Mouse (Mus musculus): ENCODE data around the gene Cdx2.

The Cdx2 gene

DNA sequence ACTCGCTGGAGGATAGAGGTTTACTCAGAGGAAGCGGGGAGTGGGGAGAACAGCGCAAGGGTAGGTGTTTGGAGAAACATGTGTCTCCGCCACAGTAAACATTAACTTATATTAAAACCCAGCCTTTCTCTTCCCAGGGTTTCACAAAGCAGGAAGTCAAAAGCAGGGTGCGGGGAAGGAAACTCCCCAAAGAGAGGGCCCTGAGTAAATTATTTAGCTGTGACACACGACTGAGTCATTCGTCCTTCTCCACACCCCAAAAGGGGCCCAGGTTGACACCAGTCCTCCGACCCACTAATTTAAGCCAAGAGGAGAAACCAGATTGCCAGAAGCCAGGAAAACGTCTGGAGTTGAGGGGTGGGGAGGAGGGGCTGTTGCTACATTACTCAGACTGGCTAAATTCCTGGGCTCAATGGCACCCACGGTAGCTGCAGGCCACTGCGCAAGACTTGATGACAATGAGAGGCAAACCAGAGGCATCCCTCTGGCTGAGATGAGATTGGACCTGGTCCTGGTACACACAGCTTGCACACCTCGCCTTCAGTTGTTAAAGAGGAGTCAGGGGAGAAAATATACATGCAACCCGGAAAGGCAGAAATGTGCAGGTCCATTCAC lies 14.5 kb downstream of the Cdx2 start:
- no peak for DNase-seq

DNA sequence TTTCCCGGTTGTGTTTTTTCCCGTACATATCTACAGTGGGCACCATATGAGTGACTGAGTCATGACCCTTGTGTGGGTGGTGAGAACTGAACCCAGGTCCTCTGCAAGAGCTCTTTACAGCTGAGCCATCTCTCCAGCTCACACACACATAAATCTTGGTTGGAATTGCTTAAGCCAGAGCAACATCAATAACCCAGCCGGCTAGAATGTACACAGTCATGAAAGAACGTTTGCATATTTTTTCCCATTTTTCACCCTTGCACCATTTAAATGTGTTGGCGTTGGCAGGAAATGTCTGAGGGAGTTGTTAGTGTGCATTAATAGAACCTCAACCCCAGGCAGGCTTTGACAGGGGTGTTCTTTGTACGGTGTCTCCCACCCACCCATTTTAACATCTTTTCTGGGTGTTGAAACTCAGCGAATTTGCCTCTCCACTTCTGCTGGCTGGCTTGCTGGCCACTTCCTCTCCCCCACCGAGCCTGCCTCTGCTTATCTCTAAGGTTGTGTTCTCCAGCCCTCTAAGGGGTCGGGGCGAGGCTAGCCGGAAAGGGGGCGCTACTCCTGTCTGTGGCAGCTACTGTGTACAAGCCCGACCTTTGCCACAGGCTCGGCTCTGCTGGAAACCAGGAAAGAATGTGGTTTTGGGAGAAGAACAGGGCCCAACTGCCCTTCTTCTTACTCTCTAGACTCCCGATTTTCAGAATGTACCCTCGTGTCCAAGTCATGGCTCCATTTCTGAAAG lies 15.1 kb downstream of the Cdx2 start:
- no peak for DNase-seq

DNA sequence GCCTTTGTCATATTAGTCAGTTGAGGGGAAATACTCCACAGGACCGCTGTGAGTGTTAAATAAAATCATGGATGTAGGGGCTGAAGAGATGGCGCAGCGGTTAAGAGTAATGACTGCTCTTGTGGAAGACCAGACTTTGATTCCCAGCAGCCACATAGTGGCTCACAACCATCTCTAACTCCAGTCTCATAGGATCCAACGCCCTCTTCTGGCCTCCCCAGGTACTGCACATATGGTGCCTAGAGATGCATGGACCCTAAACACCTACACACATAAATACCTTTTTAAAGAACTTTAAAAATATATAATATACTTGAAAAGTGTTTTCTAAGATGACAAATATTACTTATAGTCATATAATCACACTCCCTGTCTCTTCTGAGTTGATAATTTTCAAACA lies 22.7 kb downstream of the Cdx2 start:
- DNase-seq: no peak

DNA sequence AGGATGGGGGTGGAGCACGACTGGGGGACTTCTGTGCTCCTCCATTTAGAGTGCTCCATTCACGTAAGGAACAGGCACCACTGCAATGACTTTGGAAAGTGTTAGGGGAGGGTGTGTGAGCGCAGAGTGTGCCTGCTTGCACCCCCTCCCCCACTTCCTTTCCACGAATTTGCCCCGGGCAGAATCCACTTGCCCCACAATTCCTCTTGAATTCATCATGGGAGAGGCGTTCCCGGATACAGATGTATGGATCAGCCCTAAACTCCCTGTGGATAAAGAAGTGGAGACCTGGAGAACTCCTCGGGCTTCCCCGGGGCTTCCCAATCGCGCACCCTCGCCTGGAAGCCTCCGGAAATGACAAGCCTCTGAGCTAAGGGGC lies 29.5 kb downstream of the Cdx2 start:
- no peak for DNase-seq

DNA sequence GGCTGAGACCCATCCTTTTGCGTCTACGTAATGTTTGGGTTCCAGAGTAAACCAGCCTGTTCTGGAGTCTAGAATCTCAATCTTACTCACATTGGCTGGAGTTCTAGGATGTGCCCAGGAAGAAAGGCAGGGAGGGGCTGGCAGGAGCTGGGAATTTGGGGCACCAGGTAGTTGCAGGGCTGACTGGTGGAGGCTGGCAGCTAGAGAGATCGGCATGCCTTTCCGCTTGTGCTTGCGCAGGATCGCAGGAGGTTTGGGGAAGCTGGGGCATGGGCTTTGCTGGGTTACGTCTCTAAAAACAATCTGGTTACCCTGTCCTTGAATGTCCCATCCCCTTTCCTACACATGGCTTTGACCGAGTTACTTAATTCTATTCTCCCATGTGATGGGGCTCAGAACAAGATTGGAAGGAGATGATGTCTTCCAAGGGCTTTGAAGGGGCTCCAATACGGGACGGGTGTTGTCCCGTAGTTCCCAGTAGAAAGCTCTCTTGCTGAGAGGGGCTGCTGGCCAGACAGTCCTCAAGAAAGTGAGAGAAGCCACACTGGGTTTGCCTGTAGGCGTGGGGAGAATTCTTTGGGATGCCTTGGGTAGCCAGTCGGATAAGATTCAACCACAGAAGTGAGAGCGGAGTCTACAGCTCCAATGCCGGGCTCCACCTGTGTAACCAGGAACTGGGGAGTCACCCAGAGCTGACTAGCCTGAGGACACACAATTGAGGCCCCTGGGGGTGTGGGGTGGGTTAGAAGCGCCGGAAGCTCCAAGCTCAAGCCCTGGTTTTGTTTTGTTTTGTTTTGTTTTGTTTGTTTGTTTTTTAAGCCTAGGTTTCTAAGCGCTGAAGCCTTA lies 30.1 kb downstream of the Cdx2 start:
- DNase-seq: no peak

DNA sequence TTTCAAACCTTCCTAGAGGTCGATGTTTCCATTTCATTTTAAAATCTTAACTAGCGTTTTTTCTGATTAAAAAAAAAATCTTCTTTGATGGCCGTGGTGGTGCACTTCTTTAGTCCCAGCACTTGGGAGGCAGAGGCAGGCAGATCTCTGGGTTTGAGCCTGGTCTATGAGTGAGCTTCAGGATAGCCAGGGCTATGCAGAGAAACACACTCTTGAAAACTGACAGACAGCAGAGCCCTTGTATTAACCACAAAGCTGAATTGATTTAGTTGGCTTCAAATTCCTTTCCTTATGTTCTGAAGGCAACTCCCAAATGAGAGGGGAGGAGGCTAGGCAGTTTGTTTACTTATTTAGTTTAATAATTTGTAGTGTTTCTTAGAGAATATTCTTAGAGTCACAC lies 31.3 kb downstream of the Cdx2 start:
- DNase-seq: no peak

DNA sequence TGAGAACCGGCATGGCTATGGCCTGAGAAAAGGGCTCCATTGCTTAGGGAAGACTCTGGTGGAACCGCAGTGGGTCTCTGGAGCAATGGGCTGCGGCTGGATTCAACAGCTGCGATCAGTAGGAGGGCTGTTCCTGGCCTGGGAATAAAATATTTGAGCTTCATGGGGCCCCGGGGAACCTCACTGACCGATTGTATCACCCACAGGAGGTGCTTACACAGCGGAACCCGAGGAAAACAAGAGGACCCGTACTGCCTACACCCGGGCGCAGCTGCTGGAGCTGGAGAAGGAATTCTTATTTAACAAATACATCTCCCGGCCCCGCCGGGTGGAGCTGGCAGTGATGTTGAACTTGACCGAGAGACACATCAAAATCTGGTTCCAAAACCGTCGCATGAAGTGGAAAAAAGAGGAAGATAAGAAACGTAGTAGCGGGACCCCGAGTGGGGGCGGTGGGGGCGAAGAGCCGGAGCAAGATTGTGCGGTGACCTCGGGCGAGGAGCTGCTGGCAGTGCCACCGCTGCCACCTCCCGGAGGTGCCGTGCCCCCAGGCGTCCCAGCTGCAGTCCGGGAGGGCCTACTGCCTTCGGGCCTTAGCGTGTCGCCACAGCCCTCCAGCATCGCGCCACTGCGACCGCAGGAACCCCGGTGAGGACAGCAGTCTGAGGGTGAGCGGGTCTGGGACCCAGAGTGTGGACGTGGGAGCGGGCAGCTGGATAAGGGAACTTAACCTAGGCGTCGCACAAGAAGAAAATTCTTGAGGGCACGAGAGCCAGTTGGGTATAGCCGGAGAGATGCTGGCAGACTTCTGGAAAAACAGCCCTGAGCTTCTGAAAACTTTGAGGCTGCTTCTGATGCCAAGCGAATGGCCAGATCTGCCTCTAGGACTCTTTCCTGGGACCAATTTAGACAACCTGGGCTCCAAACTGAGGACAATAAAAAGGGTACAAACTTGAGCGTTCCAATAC lies 32.6 kb downstream of the Cdx2 start:
- DNase-seq: no peak

DNA sequence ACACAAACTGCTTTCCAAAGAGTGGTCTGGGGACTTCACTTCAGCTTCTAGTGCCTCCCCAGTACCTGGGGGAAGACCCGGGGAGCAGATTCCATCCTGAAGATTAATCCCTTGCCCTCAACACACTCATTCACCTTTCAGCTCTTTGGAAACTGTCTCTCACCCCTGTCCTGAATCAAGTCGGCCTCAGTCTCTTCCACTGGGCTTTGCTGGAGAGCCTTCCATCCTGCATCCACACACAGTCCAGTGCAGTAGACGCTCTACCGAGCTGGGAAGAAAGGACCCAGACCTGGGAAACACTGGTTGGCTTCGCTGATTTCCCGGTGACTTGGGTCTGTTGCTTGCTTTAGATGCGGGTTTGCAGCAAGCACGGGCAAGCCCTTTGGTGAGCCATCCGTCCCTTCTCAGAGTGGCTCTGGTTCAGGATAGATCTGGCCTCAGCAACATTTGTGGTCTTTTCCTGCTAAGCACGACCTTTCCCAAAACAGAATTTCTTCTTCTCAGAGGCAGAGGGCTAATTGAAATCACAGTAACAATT lies 34.2 kb downstream of the Cdx2 start:
- DNase-seq: no peak

DNA sequence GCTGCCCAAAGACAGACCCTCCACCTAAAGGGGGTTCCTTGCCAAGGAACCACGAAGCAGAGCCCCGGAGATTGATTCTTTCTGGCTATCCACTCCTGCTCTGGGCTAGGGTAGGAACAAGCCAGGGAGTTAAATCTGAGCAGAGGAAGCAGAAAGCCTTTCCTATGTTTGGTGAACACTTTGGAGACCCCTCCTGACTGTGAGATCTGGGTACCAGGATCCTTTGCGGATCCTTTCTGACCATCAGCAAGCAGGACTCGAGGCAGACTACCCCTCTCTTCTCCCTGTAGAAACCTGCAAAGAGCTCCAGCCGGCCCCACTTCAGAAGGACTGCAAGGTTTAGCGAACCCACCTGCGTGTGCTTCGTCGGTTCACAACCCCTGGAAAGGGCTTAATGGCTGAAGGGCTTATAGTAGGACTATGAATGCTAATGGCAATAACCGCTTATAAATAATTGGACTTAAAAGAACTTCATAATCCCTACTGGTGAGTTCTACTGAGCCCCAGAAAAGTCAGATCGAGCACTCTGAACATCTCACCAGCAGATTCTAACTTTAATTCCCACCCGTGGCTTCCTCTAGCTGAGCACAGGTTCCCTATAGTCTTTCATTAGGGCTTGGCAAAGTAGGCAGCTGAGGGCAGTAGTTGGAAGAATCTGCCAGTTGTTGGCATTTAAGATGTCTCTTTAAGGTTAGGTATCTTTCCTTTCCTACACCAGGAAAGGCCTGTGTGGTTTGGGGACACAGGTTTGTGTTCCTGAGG lies 34.8 kb downstream of the Cdx2 start:
- DNase-seq: no peak

DNA sequence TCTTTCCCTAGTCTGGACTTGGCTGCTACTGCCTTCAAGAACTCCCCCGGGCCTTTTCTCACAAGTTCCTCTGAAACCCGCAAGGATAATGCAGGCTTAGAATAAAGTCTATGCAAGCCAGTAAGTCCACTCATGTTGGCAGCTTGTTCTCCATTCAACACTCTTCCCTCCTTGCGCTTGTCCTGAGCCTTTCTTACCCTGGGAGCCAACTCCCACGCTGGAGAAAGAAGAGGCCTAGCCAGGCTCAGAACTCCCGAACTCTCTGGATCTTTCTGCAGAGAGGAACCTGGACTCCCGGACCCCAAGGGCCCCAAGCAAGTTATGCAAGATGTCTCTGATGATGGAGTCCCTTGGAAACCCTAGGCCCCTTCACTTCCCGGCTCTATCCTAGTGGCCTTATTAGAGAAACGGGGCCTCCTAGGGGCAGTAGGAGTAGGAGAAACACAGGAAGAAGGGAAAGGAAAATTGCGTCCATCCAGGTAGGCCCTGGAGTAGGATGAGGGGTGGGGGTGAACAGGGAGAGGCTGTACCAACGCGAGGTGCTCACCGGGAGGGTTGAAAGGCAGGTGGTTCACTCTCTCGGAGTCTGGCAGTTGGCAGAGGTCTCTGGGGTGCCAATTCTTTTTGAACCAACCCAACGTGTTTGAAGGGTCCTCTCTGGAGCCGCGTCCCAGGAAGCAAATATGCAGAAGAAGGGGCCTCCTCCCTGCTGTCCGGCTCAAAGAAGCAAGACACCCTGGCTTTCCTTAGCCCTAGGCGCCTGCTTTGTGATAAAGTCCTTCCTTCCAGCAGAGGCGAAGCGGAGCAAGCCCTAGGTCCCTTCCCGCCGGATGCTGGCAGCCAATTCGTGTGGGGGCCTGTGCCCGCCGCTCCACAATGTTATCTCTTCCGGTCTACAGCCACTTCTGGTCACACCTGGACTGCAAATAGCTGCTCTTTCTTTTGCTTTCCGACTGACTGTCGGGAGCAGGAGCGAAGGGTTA lies 36.1 kb downstream of the Cdx2 start:
- no peak for DNase-seq

DNA sequence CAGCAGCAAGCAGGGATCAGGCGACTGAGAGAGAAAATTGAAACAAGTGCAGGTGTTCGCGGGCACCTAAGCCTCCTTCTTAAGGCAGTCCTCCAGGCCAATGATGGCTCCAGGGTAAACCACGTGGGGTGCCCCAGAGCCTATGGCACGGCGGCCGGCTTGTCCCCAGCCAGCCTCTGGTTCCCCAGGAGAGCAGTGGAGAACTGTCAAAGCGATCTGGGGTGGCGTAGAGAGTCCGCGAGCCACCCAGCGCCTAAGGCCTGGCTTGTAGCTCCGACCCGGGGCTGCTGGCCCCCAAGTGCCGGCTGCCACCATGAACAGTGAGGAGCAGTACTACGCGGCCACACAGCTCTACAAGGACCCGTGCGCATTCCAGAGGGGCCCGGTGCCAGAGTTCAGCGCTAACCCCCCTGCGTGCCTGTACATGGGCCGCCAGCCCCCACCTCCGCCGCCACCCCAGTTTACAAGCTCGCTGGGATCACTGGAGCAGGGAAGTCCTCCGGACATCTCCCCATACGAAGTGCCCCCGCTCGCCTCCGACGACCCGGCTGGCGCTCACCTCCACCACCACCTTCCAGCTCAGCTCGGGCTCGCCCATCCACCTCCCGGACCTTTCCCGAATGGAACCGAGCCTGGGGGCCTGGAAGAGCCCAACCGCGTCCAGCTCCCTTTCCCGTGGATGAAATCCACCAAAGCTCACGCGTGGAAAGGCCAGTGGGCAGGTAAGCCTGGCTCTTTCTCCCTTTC lies 37.0 kb downstream of the Cdx2 start, which contains the start of gene Pdx1:
Gene Pdx1, plus strand, starts transcription at position 34 of the 747 bp plus-strand sequence.
- no peak for DNase-seq

DNA sequence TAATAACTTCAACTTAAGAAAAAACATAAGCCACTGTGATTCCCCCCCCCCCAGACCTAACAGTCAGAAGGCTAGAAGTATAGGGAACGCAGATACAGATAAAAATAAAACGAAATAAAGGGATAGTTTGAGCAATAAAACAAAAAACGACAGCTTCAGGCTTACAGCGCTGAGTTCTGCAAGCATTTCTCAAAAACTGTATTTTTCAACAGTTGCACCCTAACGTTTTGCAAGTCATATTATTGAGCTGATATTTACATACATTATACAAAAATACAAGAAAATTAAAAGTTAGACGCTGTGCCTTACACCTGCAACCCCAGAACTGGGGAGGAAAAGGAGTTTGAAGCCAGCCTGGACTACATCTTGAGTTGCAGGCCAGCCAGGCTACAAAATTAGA lies 37.7 kb downstream of the Cdx2 start:
- no peak for DNase-seq

DNA sequence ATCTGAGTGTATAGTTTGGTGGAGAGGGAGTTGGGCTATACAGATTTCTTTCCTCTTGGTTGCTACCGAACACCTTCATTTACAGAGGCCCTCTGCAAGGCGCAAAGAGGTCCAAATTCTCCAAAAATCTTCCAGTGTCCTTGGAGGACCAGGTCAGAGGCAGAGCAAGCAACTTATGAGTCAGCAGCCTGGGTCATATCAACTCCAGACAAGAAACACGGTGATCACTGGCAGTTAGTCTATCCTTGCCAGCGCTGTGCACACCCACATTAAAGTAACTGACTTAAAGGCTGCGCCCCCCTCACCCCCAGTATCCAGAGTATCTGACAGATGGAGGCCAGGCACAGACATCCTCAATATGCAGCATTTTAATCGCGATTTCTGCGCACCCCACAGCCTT lies 38.3 kb downstream of the Cdx2 start:
- no peak for DNase-seq

DNA sequence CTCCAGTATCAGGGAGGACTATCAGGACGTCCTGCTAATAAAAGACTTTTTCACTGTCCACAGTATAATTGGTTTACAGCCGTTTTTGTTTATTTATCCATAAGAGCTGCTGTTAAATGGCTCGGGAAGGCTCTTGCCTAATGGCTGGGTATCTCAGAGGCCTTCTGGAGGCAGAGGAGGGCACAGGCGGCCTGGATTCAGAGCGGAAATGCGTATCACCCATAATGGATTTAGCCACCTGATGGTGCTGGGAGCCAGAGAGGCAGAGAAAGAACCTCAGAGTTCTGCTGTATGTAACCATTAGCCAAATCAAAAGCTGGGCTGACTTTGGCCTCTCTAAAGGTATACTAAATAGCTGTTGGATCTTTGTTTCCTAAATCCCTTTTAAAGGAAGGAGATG lies 39.6 kb downstream of the Cdx2 start:
- DNase-seq: no peak

DNA sequence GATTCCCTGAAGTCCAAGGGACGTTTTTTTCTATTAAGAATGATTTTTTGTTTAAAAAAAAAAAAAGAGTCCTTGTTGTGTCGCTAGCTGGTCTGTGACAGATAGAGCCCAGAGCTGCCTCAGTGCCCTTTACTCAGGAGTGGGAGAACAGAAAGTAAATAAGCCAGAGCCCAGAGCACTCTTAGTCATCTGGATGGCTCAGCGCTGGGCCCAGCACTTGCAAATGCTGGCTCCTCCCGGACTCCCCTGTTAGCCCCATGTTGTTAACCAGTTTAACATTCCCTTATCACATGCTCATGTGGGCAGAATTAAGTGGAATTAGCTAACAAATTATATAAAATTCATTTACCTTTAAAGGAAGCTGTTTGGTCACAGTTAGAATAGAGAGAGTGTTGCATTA lies 43.1 kb downstream of the Cdx2 start:
- DNase-seq: no peak

DNA sequence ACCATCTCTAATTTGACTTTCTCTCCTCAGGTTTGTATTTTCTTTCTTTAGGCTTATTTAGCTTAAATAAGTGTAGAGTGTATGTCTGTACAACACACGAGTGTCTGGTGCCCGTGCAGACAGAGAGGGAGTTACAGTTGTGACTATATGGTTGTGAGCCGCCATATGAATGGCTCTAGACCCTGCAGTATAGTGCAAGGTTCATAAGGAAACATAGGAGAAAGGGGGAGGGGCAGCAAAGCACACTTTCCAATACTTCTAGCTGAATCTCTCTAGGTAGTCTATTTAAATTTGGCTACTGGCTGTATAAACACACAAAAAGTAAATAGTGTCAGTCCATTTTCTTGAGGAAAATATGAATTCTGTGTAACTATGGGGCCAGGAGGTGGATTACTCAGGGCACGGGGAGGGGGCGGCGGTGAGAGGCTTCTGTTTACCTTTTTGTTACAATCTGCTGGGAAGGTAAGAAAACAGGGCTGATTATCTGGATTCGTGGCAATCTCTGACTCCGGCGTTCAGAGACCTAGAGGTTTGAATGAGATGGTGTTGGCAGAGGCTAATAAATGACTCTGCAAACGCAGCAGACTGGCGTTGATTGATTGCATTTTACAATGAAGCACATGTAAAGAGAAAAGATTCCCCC lies 45.0 kb downstream of the Cdx2 start:
- DNase-seq: no peak

DNA sequence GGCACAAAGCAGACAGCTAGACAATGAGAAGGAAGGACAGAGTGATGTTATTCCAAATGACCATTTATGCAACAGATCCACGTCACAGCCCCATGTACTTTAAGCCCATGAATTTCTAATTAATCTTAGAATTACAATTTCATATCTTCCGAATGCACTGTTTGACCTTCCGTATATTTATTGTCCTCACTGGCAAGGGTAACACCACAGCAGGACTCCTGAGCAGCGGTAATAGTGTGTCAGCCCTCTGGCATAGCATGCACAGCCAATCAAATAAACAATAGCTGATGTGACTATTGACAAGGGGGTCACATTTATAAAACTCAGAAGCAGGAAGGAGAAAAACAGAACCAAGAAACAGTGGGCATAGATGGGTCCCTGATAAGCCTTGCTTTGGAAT lies 46.3 kb downstream of the Cdx2 start:
- DNase-seq: no peak

DNA sequence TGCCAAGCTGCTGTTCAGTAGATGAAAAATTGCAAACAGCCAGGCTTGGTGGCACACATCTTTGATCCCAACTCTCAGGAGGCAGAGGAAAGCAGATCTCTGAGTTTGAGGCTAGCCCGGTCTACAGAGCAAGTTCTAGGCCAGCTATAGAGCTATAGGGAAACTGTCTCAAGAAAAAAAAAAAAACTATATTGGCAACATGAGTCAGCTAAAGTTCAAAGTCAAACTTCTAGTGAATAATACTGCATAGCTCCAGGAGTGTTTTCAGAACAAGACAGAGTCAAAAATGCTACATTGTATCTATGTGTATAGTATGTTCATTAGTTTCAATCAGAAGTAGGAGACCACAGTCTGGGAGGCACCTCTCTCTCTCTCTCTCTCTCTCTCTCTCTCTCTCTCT lies 46.9 kb downstream of the Cdx2 start:
- no peak for DNase-seq
